Comparison of ENCODE assay signal across 1 mouse cellular context in genomic region chr16:43641230-43641629, GRCm38 (mm10).
A peak's percentile ranks its signal among the peaks of the same experiment; 100 is the strongest.
TF ChIP-seq lines count a peak whose summit lies in the region.

No protein-coding gene starts in this region.

TF ChIP-seq in MEL, 35 proteins besides CTCF, POLR2A, EP300 and RAD21 (continued from another document):
- TF ChIP-seq MAX (IDR thresholded peaks at IDR 0.05; ENCODE audit: low read length) (peak; percentile 62), MYB (IDR thresholded peaks at IDR 0.05; ENCODE audit: low read depth, low read length) (no peak), GATA1 (IDR thresholded peaks at IDR 0.05; ENCODE audit: low read depth, low read length) (peak; percentile 54), TAL1 (IDR thresholded peaks at IDR 0.05; ENCODE audit: low read length) (no peak), ETS1 (IDR thresholded peaks at IDR 0.05; ENCODE audit: low read depth, low read length) (0 out of 2 replicates have a peak, but pooled peaks have one; percentile 23)
TF ChIP-seq in MEL: peak in this region for 7.
